Mouse (Mus musculus) kidney, embryonic 15.5 days (tissue): ENCODE measurements around the gene Mbd3. TPM values are rescaled to one million over a fixed set of nuclear protein-coding genes. Genes with fewer than 3 reads are reported as not detected.

Experiments
- ATAC-seq: fragments of 200-750 bp; cut with Nextera tagmentation; replicated peaks from 2 replicates; pipeline ENCODE4 v1.8.0; 2017; ENCODE audit warnings: moderate TSS enrichment; ENCODE audit not compliant: low FRiP score
- H3K27ac ChIP-seq: fragments of 300-500 bp; sonication (generic); 2 replicates; pipeline ENCODE4 v1.5.1; 2015; ENCODE audit warnings: mild to moderate bottlenecking, inconsistent platforms
- H3K27me3 ChIP-seq: fragments of 300-500 bp; sonication (generic); 2 replicates; pipeline ENCODE4 v1.6.1; 2015; ENCODE audit warnings: inconsistent platforms
- H3K36me3 ChIP-seq: fragments of 300-500 bp; sonication (generic); 2 replicates; pipeline ENCODE4 v1.6.1; 2015; ENCODE audit warnings: inconsistent platforms
- H3K4me1 ChIP-seq: fragments of 300-500 bp; sonication (generic); 2 replicates; pipeline ENCODE4 v1.6.1; 2015; ENCODE audit warnings: inconsistent platforms
- H3K4me2 ChIP-seq: fragments of 300-500 bp; sonication (generic); 2 replicates; pipeline ENCODE4 v1.6.1; 2015; ENCODE audit warnings: moderate library complexity, mild to moderate bottlenecking, inconsistent platforms
- H3K4me3 ChIP-seq: fragments of 300-500 bp; sonication (generic); replicated peaks from 2 replicates; pipeline ENCODE4 v1.5.1; 2015; ENCODE audit warnings: mild to moderate bottlenecking, inconsistent platforms
- H3K9ac ChIP-seq: fragments of 300-500 bp; sonication (generic); 2 replicates; pipeline ENCODE4 v1.6.1; 2015; ENCODE audit warnings: mild to moderate bottlenecking, inconsistent platforms
- H3K9me3 ChIP-seq: fragments of 300-500 bp; sonication (generic); replicated peaks from 2 replicates; pipeline ENCODE4 v1.6.1; 2016; ENCODE audit warnings: inconsistent platforms
- WGBS: fragments of 180-500 bp; shearing (Covaris S2); methylation state at CpG from one replicate; pipeline ENCODE4 v1.1.7; 2015; ENCODE audit warnings: mixed read lengths; 5-methylcytosine and 5-hydroxymethylcytosine counted together
- polyA plus RNA-seq: library from polyadenylated mRNA; unstranded; fragments of >200 nt; fragmentation: Nextera tagmentation; extraction: Ambion mirVana; gene quantifications from 2 replicates; pipeline ENCODE4 v1.2.1, GENCODE M21; 2015

The Mbd3 gene
- polyA plus RNA-seq, 1 experiment from 2014 or later = 283 TPM

GRCm38 (mm10) chr10:80434823-80435222, 35.5 kb upstream of the Mbd3 start:
- Histone ChIP-seq H3K4me1 (peaks cover 44% of the 10 kb centered on the region), H3K27ac (0 out of 2 replicates have a peak overlapping the region, but pooled peaks have one; percentile 94), H3K4me3 (peak overlapping the region; percentile 91), H3K36me3 (peaks cover 10% of the 10 kb centered on the region), H3K9me3 (no peaks in the 10 kb centered on the region), H3K27me3 (0 out of 2 replicates have a peak, but pooled peaks cover 2% of the 10 kb centered on the region), H3K4me2 (peak overlapping the region; percentile 88), H3K9ac (no peak overlapping the region)
- WGBS = 86% methylated on average over 3 of the region's 3 CpGs
- no peak for ATAC-seq

GRCm38 (mm10) chr10:80434233-80434592, 34.9 kb upstream of the Mbd3 start:
- ATAC-seq = no peak
- Histone ChIP-seq H3K4me1 (peaks cover 49% of the 10 kb centered on the region), H3K27me3 (0 out of 2 replicates have a peak, but pooled peaks cover 2% of the 10 kb centered on the region), H3K4me3 (peak overlapping the region; percentile 91), H3K4me2 (peak overlapping the region; percentile 88), H3K9me3 (no peaks in the 10 kb centered on the region), H3K27ac (peak overlapping the region; percentile 94), H3K9ac (no peak overlapping the region), H3K36me3 (peaks cover 16% of the 10 kb centered on the region)
- 12% methylated on average over 8 of the region's 8 CpGs for WGBS

GRCm38 (mm10) chr10:80433513-80434232, 34.3 kb upstream of the Mbd3 start, which contains the start of gene Tcf3:
TSS of gene Tcf3 (minus strand) at chr10:80433647.
- Histone ChIP-seq H3K4me2 (peak within 1 kb of the TSS; percentile 88), H3K36me3 (peaks cover 21% of the 10 kb centered on the region), H3K9me3 (no peaks in the 10 kb centered on the region), H3K9ac (peak within 1 kb of the TSS; percentile 96), H3K4me3 (peak within 1 kb of the TSS; percentile 91), H3K27me3 (0 out of 2 replicates have a peak, but pooled peaks cover 2% of the 10 kb centered on the region), H3K4me1 (peaks cover 49% of the 10 kb centered on the region), H3K27ac (peak within 1 kb of the TSS; percentile 94)
- 0% methylated on average over 54 of the region's 61 CpGs for WGBS
- ATAC-seq = peak; percentile 91

GRCm38 (mm10) chr10:80432936-80433512, 33.7 kb upstream of the Mbd3 start:
- Histone ChIP-seq H3K4me2 (peak overlapping the region; percentile 88), H3K4me3 (peak overlapping the region; percentile 91), H3K9me3 (no peaks in the 10 kb centered on the region), H3K27me3 (0 out of 2 replicates have a peak, but pooled peaks cover 2% of the 10 kb centered on the region), H3K36me3 (peaks cover 28% of the 10 kb centered on the region), H3K4me1 (peaks cover 49% of the 10 kb centered on the region), H3K9ac (peak overlapping the region; percentile 96), H3K27ac (peak overlapping the region; percentile 94)
- under 1% methylated on average over 59 of the region's 60 CpGs for WGBS
- ATAC-seq = peak; percentile 37

- ATAC-seq = no peak
Measured at GRCm38 (mm10) chr10:80432387-80432785, 33.0 kb upstream of the Mbd3 start.

GRCm38 (mm10) chr10:80431570-80432386, 32.4 kb upstream of the Mbd3 start:
- peak overlapping the region; percentile 94 for H3K27ac ChIP-seq
- H3K4me3 ChIP-seq = peak overlapping the region; percentile 91

More at GRCm38 (mm10) chr10:80432387-80432785, 33.0 kb upstream of the Mbd3 start:
- peak overlapping the region; percentile 88 for H3K4me2 ChIP-seq
- 3% methylated on average over 4 of the region's 4 CpGs for WGBS
- H3K9ac ChIP-seq = peak overlapping the region; percentile 96
- H3K4me1 ChIP-seq = peaks cover 49% of the 10 kb centered on the region
- H3K9me3 ChIP-seq = no peaks in the 10 kb centered on the region
- peak overlapping the region; percentile 94 for H3K27ac ChIP-seq
- H3K36me3 ChIP-seq = peaks cover 34% of the 10 kb centered on the region
- H3K4me3 ChIP-seq = peak overlapping the region; percentile 91
- no peaks in the 10 kb centered on the region for H3K27me3 ChIP-seq

GRCm38 (mm10) chr10:80430375-80430980, 31.1 kb upstream of the Mbd3 start:
- Histone ChIP-seq H3K4me2 (0 out of 2 replicates have a peak overlapping the region, but pooled peaks have one; percentile 88), H3K27ac (peak overlapping the region; percentile 4; the same call in 1 of the 2 replicates), H3K9me3 (no peaks in the 10 kb centered on the region), H3K9ac (0 out of 2 replicates have a peak overlapping the region, but pooled peaks have one; percentile 0), H3K36me3 (peaks cover 53% of the 10 kb centered on the region), H3K4me1 (peaks cover 37% of the 10 kb centered on the region), H3K4me3 (no peak overlapping the region), H3K27me3 (no peaks in the 10 kb centered on the region)
- WGBS = 60% methylated on average over 8 of the region's 8 CpGs
- ATAC-seq = no peak

More at GRCm38 (mm10) chr10:80431570-80432386, 32.4 kb upstream of the Mbd3 start:
- 10% methylated on average over 16 of the region's 16 CpGs for WGBS
- Histone ChIP-seq H3K9ac (peak overlapping the region; percentile 96), H3K9me3 (no peaks in the 10 kb centered on the region), H3K4me2 (peak overlapping the region; percentile 88), H3K27me3 (no peaks in the 10 kb centered on the region), H3K36me3 (peaks cover 40% of the 10 kb centered on the region), H3K4me1 (peaks cover 49% of the 10 kb centered on the region)
- ATAC-seq = no peak

- Histone ChIP-seq H3K4me2 (no peak overlapping the region), H3K36me3 (peaks cover 60% of the 10 kb centered on the region), H3K9ac (no peak overlapping the region), H3K9me3 (no peaks in the 10 kb centered on the region), H3K27ac (no peak overlapping the region), H3K4me3 (no peak overlapping the region), H3K4me1 (peaks cover 37% of the 10 kb centered on the region), H3K27me3 (no peaks in the 10 kb centered on the region)
- ATAC-seq = no peak
- WGBS = 75% methylated on average over 8 of the region's 8 CpGs
Measured at GRCm38 (mm10) chr10:80429800-80430199, 30.4 kb upstream of the Mbd3 start.

GRCm38 (mm10) chr10:80425041-80425440, 25.7 kb upstream of the Mbd3 start:
- no peaks in the 10 kb centered on the region for H3K27me3 ChIP-seq
- WGBS = 93% methylated on average over 3 of the region's 3 CpGs
- H3K27ac ChIP-seq = no peak overlapping the region
- no peak overlapping the region for H3K4me3 ChIP-seq
- peaks cover 18% of the 10 kb centered on the region for H3K4me1 ChIP-seq
- no peak overlapping the region for H3K4me2 ChIP-seq
- no peak overlapping the region for H3K9ac ChIP-seq
- no peaks in the 10 kb centered on the region for H3K9me3 ChIP-seq
- H3K36me3 ChIP-seq = peaks cover 100% of the 10 kb centered on the region
- no peak for ATAC-seq

GRCm38 (mm10) chr10:80423562-80423961, 24.2 kb upstream of the Mbd3 start:
- Histone ChIP-seq H3K27ac (no peak overlapping the region), H3K4me2 (no peak overlapping the region)
- peak; percentile 59; the same call in 1 of the 2 replicates for ATAC-seq

More at GRCm38 (mm10) chr10:80423562-80423961, 24.2 kb upstream of the Mbd3 start:
- peaks cover 100% of the 10 kb centered on the region for H3K36me3 ChIP-seq
- no peaks in the 10 kb centered on the region for H3K27me3 ChIP-seq
- H3K9me3 ChIP-seq = no peaks in the 10 kb centered on the region
- no peak overlapping the region for H3K4me3 ChIP-seq
- no peak overlapping the region for H3K9ac ChIP-seq
- 52% methylated on average over 4 of the region's 4 CpGs for WGBS
- peaks cover 25% of the 10 kb centered on the region for H3K4me1 ChIP-seq
